Mouse (Mus musculus): ENCODE measurements around the gene P3h2. TPM values are rescaled to one million over a fixed set of nuclear protein-coding genes. Genes with fewer than 3 reads are reported as not detected.

P3h2 gene
- polyA plus RNA-seq, 1 experiment from 2014 or later, result 1.4 TPM

GRCm38 (mm10) chr16:26060239-26061085 lies 45.1 kb downstream of the P3h2 start:
- ATAC-seq (ENCODE audit: low FRiP score, low read depth), result no peak

GRCm38 (mm10) chr16:26053631-26054030 lies 52.0 kb downstream of the P3h2 start:
- H3K9ac ChIP-seq, result no peak overlapping the region
- no peak for ATAC-seq (ENCODE audit: low FRiP score, low read depth)
- no peak overlapping the region for H3K27ac ChIP-seq (replicated peaks)
- no peak overlapping the region for H3K4me2 ChIP-seq
- H3K4me1 ChIP-seq (replicated peaks), result no peaks in the 10 kb centered on the region; the same call in 1 of the 2 replicates
- no peak overlapping the region for H3K4me3 ChIP-seq
- no peaks in the 10 kb centered on the region for H3K27me3 ChIP-seq
- no peaks in the 10 kb centered on the region for H3K36me3 ChIP-seq
- WGBS, result 73% methylated on average over 3 of the region's 3 CpGs
- no peaks in the 10 kb centered on the region for H3K9me3 ChIP-seq

More at GRCm38 (mm10) chr16:26060239-26061085, 45.1 kb downstream of the P3h2 start:
- Histone ChIP-seq H3K4me2 (no peak overlapping the region), H3K27ac (replicated peaks) (no peak overlapping the region), H3K9me3 (no peaks in the 10 kb centered on the region), H3K36me3 (no peaks in the 10 kb centered on the region), H3K27me3 (no peaks in the 10 kb centered on the region), H3K4me3 (no peak overlapping the region), H3K4me1 (replicated peaks) (no peaks in the 10 kb centered on the region), H3K9ac (no peak overlapping the region)
- 74% methylated on average over 5 of the region's 5 CpGs for WGBS

- no peak overlapping the region for H3K27ac ChIP-seq (replicated peaks)
- H3K9ac ChIP-seq, result no peak overlapping the region
- no peaks in the 10 kb centered on the region for H3K27me3 ChIP-seq
- H3K36me3 ChIP-seq, result no peaks in the 10 kb centered on the region
- no peaks in the 10 kb centered on the region; the same call in 1 of the 2 replicates for H3K4me1 ChIP-seq (replicated peaks)
- H3K9me3 ChIP-seq, result no peaks in the 10 kb centered on the region
- no peak overlapping the region for H3K4me2 ChIP-seq
- no peak for ATAC-seq (ENCODE audit: low FRiP score, low read depth)
- WGBS, result 57% methylated on average over 5 of the region's 5 CpGs
- H3K4me3 ChIP-seq, result no peak overlapping the region
Observed at GRCm38 (mm10) chr16:26049393-26050087, 56.0 kb downstream of the P3h2 start.

- Histone ChIP-seq H3K4me3 (no peak overlapping the region), H3K4me2 (no peak overlapping the region), H3K36me3 (no peaks in the 10 kb centered on the region), H3K9me3 (no peaks in the 10 kb centered on the region), H3K9ac (no peak overlapping the region), H3K4me1 (replicated peaks) (no peaks in the 10 kb centered on the region; the same call in 1 of the 2 replicates), H3K27me3 (no peaks in the 10 kb centered on the region), H3K27ac (replicated peaks) (no peak overlapping the region)
- no peak for ATAC-seq (ENCODE audit: low FRiP score, low read depth)
- 91% methylated on average over 3 of the region's 3 CpGs for WGBS
Observed at GRCm38 (mm10) chr16:26047870-26048269, 57.7 kb downstream of the P3h2 start.

GRCm38 (mm10) chr16:26047396-26047795 lies 58.2 kb downstream of the P3h2 start:
- Histone ChIP-seq H3K9me3 (no peaks in the 10 kb centered on the region), H3K4me3 (no peak overlapping the region), H3K36me3 (no peaks in the 10 kb centered on the region), H3K27me3 (no peaks in the 10 kb centered on the region), H3K9ac (no peak overlapping the region), H3K4me1 (replicated peaks) (no peaks in the 10 kb centered on the region; the same call in 1 of the 2 replicates), H3K4me2 (no peak overlapping the region), H3K27ac (replicated peaks) (no peak overlapping the region)
- 100% methylated on average over 1 of the region's 1 CpGs for WGBS
- no peak for ATAC-seq (ENCODE audit: low FRiP score, low read depth)

GRCm38 (mm10) chr16:26041929-26042303 lies 63.7 kb downstream of the P3h2 start:
- no peaks in the 10 kb centered on the region for H3K9me3 ChIP-seq

GRCm38 (mm10) chr16:26041021-26041928 lies 64.3 kb downstream of the P3h2 start:
- ATAC-seq (ENCODE audit: low FRiP score, low read depth), result no peak
- no peak overlapping the region for H3K27ac ChIP-seq (replicated peaks)
- H3K4me2 ChIP-seq, result no peak overlapping the region
- 68% methylated on average over 12 of the region's 12 CpGs for WGBS
- no peaks in the 10 kb centered on the region for H3K4me1 ChIP-seq (replicated peaks)
- H3K36me3 ChIP-seq, result no peaks in the 10 kb centered on the region
- H3K9ac ChIP-seq, result no peak overlapping the region
- no peak overlapping the region for H3K4me3 ChIP-seq
- H3K27me3 ChIP-seq, result no peaks in the 10 kb centered on the region
- H3K9me3 ChIP-seq, result no peaks in the 10 kb centered on the region

More at GRCm38 (mm10) chr16:26041929-26042303, 63.7 kb downstream of the P3h2 start:
- Histone ChIP-seq H3K36me3 (no peaks in the 10 kb centered on the region), H3K4me1 (replicated peaks) (no peaks in the 10 kb centered on the region), H3K4me3 (no peak overlapping the region), H3K9ac (no peak overlapping the region), H3K4me2 (no peak overlapping the region), H3K27me3 (no peaks in the 10 kb centered on the region), H3K27ac (replicated peaks) (no peak overlapping the region)
- WGBS, result 67% methylated on average over 2 of the region's 2 CpGs
- ATAC-seq (ENCODE audit: low FRiP score, low read depth), result no peak

GRCm38 (mm10) chr16:26039320-26039719 lies 66.3 kb downstream of the P3h2 start:
- H3K9ac ChIP-seq, result no peak overlapping the region
- H3K27ac ChIP-seq (replicated peaks), result no peak overlapping the region
- H3K27me3 ChIP-seq, result no peaks in the 10 kb centered on the region
- no peak overlapping the region for H3K4me2 ChIP-seq
- no peaks in the 10 kb centered on the region for H3K9me3 ChIP-seq
- ATAC-seq (ENCODE audit: low FRiP score, low read depth), result no peak
- no peaks in the 10 kb centered on the region for H3K36me3 ChIP-seq
- H3K4me1 ChIP-seq (replicated peaks), result peaks cover 9% of the 10 kb centered on the region; the same call in 1 of the 2 replicates
- 72% methylated on average over 3 of the region's 3 CpGs for WGBS
- H3K4me3 ChIP-seq, result no peak overlapping the region

- H3K36me3 ChIP-seq, result no peaks in the 10 kb centered on the region
- no peaks in the 10 kb centered on the region for H3K27me3 ChIP-seq
- ATAC-seq (ENCODE audit: low FRiP score, low read depth), result no peak
- no peak overlapping the region for H3K9ac ChIP-seq
- peaks cover 9% of the 10 kb centered on the region; the same call in 1 of the 2 replicates for H3K4me1 ChIP-seq (replicated peaks)
- no peak overlapping the region for H3K4me2 ChIP-seq
- H3K9me3 ChIP-seq, result no peaks in the 10 kb centered on the region
- WGBS, result 48% methylated on average over 3 of the region's 3 CpGs
- no peak overlapping the region for H3K27ac ChIP-seq (replicated peaks)
- H3K4me3 ChIP-seq, result no peak overlapping the region
Observed at GRCm38 (mm10) chr16:26035525-26035924, 70.1 kb downstream of the P3h2 start.

GRCm38 (mm10) chr16:26035079-26035478 lies 70.5 kb downstream of the P3h2 start:
- Histone ChIP-seq H3K9ac (no peak overlapping the region), H3K27ac (replicated peaks) (no peak overlapping the region), H3K4me1 (replicated peaks) (peaks cover 9% of the 10 kb centered on the region; the same call in 1 of the 2 replicates), H3K9me3 (no peaks in the 10 kb centered on the region), H3K4me2 (no peak overlapping the region), H3K27me3 (no peaks in the 10 kb centered on the region), H3K36me3 (no peaks in the 10 kb centered on the region), H3K4me3 (no peak overlapping the region)
- no peak for ATAC-seq (ENCODE audit: low FRiP score, low read depth)
- WGBS, result 62% methylated on average over 5 of the region's 5 CpGs

- 38% methylated on average over 2 of the region's 2 CpGs for WGBS
- Histone ChIP-seq H3K27me3 (no peaks in the 10 kb centered on the region), H3K9ac (no peak overlapping the region), H3K4me3 (no peak overlapping the region), H3K4me2 (no peak overlapping the region), H3K36me3 (no peaks in the 10 kb centered on the region), H3K9me3 (no peaks in the 10 kb centered on the region), H3K27ac (replicated peaks) (no peak overlapping the region), H3K4me1 (replicated peaks) (peaks cover 4% of the 10 kb centered on the region)
- no peak for ATAC-seq (ENCODE audit: low FRiP score, low read depth)
Observed at GRCm38 (mm10) chr16:26029424-26030012, 76.1 kb downstream of the P3h2 start.
